Mouse (Mus musculus): Measurements from ENCODE around the gene Cyp2c54. TPM values are rescaled to one million over a fixed set of nuclear protein-coding genes. Genes with fewer than 3 reads are reported as not detected.
"Not testable (repeated sequence)": the region's sequence is repeated elsewhere in the genome, so short reads cannot be mapped to it uniquely, and the experiment has no call there.

Cyp2c54 gene
- not detected for total RNA-seq (2021)
- long read RNA-seq, experiment 1 = 0 reads
- long read RNA-seq, experiment 2 = 0 reads

GRCm38 (mm10) chr19:40073701-40074100, at the start of gene Cyp2c54:
TSS of gene Cyp2c54 (minus strand) at chr19:40073827.
- DNase-seq (ENCODE audit: low spot score in 2 of 2) = no peak
- intact Hi-C loops (cut with DNase I) = no loop called here

- DNase-seq (ENCODE audit: low spot score in 2 of 2); intact Hi-C loops (cut with DNase I): not testable (repeated sequence)
Observed at GRCm38 (mm10) chr19:40119624-40120023, 46.0 kb upstream of the Cyp2c54 start.

- intact Hi-C loops (cut with DNase I) = no loop called here
- DNase-seq (ENCODE audit: low spot score in 2 of 2) = no peak
Observed at GRCm38 (mm10) chr19:40091111-40091510, 17.5 kb upstream of the Cyp2c54 start.

- DNase-seq (ENCODE audit: low spot score in 2 of 2) = not testable (repeated sequence)
- intact Hi-C loops (cut with DNase I) = loop anchor here (10.0 kb wide), 1 partner anchor 115 kb away; no protein-coding TSS in a partner anchor
Observed at GRCm38 (mm10) chr19:40089421-40089820, 15.8 kb upstream of the Cyp2c54 start, which contains the start of gene Cyp2c50. TSS of gene Cyp2c50 (plus strand) at chr19:40089688.

- intact Hi-C loops (cut with DNase I) = loop anchor here (10.0 kb wide), 1 partner anchor 114 kb away; no protein-coding TSS in a partner anchor
- no peak for DNase-seq (ENCODE audit: low spot score in 2 of 2)
Observed at GRCm38 (mm10) chr19:40088381-40088780, 14.8 kb upstream of the Cyp2c54 start.

- DNase-seq (ENCODE audit: low spot score in 2 of 2) = not testable (repeated sequence)
Observed at GRCm38 (mm10) chr19:39992140-39992539, 81.5 kb downstream of the Cyp2c54 start, which contains the start of gene Cyp2c37. TSS of gene Cyp2c37 (plus strand) at chr19:39992424.

GRCm38 (mm10) chr19:39989471-39989870, 84.2 kb downstream of the Cyp2c54 start:
- intact Hi-C loops (cut with DNase I) = no loop called here
- no peak for DNase-seq (ENCODE audit: low spot score in 2 of 2)

More at GRCm38 (mm10) chr19:39992140-39992539, 81.5 kb downstream of the Cyp2c54 start, which contains the start of gene Cyp2c37:
- intact Hi-C loops (cut with DNase I) = not testable (repeated sequence)

Other genes with a start within 250 kb of the Cyp2c54 start
- not detected for gene Cyp2c69, start 187.0 kb downstream of the Cyp2c54 start, total RNA-seq (2021)
- gene Cyp2c37, start 81.4 kb downstream of the Cyp2c54 start, total RNA-seq (2021) = not detected
- not detected for gene Cyp2c50, start 15.9 kb upstream of the Cyp2c54 start, total RNA-seq (2021)
- 1 to 10 TPM; 2.4 to 3.0 TPM for gene Cyp2c70, start 113.5 kb upstream of the Cyp2c54 start, total RNA-seq (2021)
- gene Pdlim1, start 198.0 kb upstream of the Cyp2c54 start, total RNA-seq (2021) = 10 to 100 TPM; 16.6 to 16.9 TPM